Mouse (Mus musculus) natural killer cell, adult 2 months (primary cell): ENCODE results near the gene Grasp.
A peak's percentile ranks its signal among the peaks of the same experiment; 100 is the strongest.

Source experiments
- DNase-seq, 2 experiments: peaks; one replicate each; pipeline ENCODE4 v3.0.0; 2022; ENCODE audit warnings: low spot score in 2 of 2

The Grasp gene

GRCm38 (mm10) chr15:101224006-101224906 is at the start of gene Grasp:
Grasp (plus strand) TSS chr15:101224188.
- peak; percentile 71 to 84 for DNase-seq

- DNase-seq, result no peak
Measured at GRCm38 (mm10) chr15:101174294-101175130, 49.5 kb upstream of the Grasp start.

- no peak for DNase-seq
Measured at GRCm38 (mm10) chr15:101175131-101175460, 48.9 kb upstream of the Grasp start.

GRCm38 (mm10) chr15:101175613-101176283 is 48.2 kb upstream of the Grasp start:
- DNase-seq, result no peak

GRCm38 (mm10) chr15:101176284-101176680 is 47.7 kb upstream of the Grasp start:
- no peak for DNase-seq

GRCm38 (mm10) chr15:101176795-101177691 is 46.9 kb upstream of the Grasp start:
- no peak for DNase-seq

- DNase-seq, result no peak
Measured at GRCm38 (mm10) chr15:101180363-101181105, 43.5 kb upstream of the Grasp start.

GRCm38 (mm10) chr15:101181106-101181466 is 42.9 kb upstream of the Grasp start:
- no peak for DNase-seq

GRCm38 (mm10) chr15:101181500-101181899 is 42.5 kb upstream of the Grasp start:
- no peak for DNase-seq

- no peak for DNase-seq
Measured at GRCm38 (mm10) chr15:101182676-101183075, 41.3 kb upstream of the Grasp start.

GRCm38 (mm10) chr15:101184300-101184699 is 39.7 kb upstream of the Grasp start:
- DNase-seq, result no peak

GRCm38 (mm10) chr15:101185549-101185948 is 38.4 kb upstream of the Grasp start:
- no peak for DNase-seq

- no peak for DNase-seq
Measured at GRCm38 (mm10) chr15:101187907-101188306, 36.1 kb upstream of the Grasp start.

GRCm38 (mm10) chr15:101189981-101190761 is 33.8 kb upstream of the Grasp start:
- DNase-seq, result no peak

GRCm38 (mm10) chr15:101190762-101191150 is 33.2 kb upstream of the Grasp start:
- peak in 1 of 2 experiments; percentile 41 for DNase-seq

- no peak for DNase-seq
Measured at GRCm38 (mm10) chr15:101191459-101192259, 32.3 kb upstream of the Grasp start.

- no peak for DNase-seq
Measured at GRCm38 (mm10) chr15:101192260-101192640, 31.7 kb upstream of the Grasp start.

GRCm38 (mm10) chr15:101192651-101193050 is 31.3 kb upstream of the Grasp start:
- no peak for DNase-seq

GRCm38 (mm10) chr15:101193971-101194370 is 30.0 kb upstream of the Grasp start:
- DNase-seq, result no peak
